Mouse (Mus musculus) small intestine, adult 2 months (tissue): ENCODE data around the gene Uck2.

Experiments
- CTCF ChIP-seq: fragments of 200-500 bp; IDR thresholded peaks from 2 replicates; pipeline ENCODE4 v1.5.1; 2012; ENCODE audit warnings: low read depth, mild to moderate bottlenecking, control low read depth, inconsistent platforms, low read length, moderate library complexity, mixed read lengths; ENCODE audit not compliant: insufficient replicate concordance, insufficient read length; ENCODE audit errors: extremely low read depth
- POLR2A ChIP-seq: fragments of 200-500 bp; IDR thresholded peaks from 2 replicates; pipeline ENCODE4 v1.6.1; 2012; ENCODE audit warnings: low read depth, mild to moderate bottlenecking, control low read depth, inconsistent platforms, low read length, moderate library complexity

- TF ChIP-seq CTCF (no peak), POLR2A (no peak)
These were observed 54.0 kb downstream of the Uck2 start for GRCm38 (mm10) chr1:167230930-167231611.
